Mouse (Mus musculus): ENCODE data around the gene Wnt5a. TPM values are rescaled to one million over a fixed set of nuclear protein-coding genes. Genes with fewer than 3 reads are reported as not detected.
A peak's percentile ranks its signal among the peaks of the same experiment; 100 is the strongest.

Gene Wnt5a
- polyA plus RNA-seq, 1 experiment from 2014 or later: 158 TPM

DNA sequence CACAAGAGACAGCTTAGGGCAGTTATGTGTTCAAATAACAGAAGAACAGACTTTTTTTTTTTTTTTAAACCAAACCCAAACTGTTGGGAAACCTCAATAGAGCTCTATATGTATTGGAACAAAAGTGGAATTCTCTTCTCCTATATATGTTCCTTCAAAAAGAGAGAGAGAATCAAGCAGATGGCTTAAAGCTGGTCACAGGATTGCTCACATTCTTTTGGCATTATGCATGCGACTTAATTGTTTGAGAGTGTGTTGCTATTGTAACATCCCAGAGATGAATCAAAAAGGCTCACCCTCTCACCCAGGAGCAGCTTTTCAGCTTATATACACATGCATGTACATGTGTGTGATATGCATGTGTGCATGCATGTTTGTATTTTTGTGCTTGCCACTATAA is 21.0 kb downstream of the Wnt5a start:
- Histone ChIP-seq H3K9ac (no peak overlapping the region), H3K4me2 (replicated peaks) (no peak overlapping the region), H3K9me3 (replicated peaks) (no peaks in the 10 kb centered on the region), H3K36me3 (peaks cover 26% of the 10 kb centered on the region), H3K4me1 (peaks cover 27% of the 10 kb centered on the region), H3K4me3 (replicated peaks) (no peak overlapping the region), H3K27me3 (no peaks in the 10 kb centered on the region), H3K27ac (replicated peaks) (peak overlapping the region; percentile 63)
- WGBS: 29% methylated on average over 1 of the region's 1 CpGs
- ATAC-seq (ENCODE audit: insufficient number of reproducible peaks, low FRiP score, low TSS enrichment, low read depth): no peak

GRCm38 (mm10) chr14:28528151-28528685 is 23.7 kb downstream of the Wnt5a start:
- no peak for ATAC-seq (ENCODE audit: insufficient number of reproducible peaks, low FRiP score, low TSS enrichment, low read depth)
- WGBS: 44% methylated on average over 2 of the region's 2 CpGs
- peaks cover 34% of the 10 kb centered on the region for H3K4me1 ChIP-seq

DNA sequence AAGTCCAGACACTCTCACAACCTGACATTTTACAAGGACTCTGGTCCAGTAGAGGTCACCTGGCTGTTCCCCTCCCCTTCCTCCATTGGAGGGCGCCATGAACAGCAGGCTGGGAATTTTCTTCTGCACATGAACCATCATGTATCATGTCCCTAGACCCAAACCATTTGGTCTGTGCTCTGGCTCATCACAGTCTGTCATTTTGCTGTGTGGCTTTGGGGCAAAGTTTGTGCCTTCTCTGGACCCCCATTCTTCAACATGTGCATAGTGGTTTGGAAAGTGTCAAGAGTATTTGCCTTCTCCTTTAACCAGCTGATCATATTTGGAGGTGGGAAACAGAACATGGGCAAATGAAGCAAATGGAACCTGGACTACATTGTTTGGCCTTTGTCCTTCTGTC is 27.0 kb downstream of the Wnt5a start:
- no peak overlapping the region for H3K9ac ChIP-seq
- no peaks in the 10 kb centered on the region for H3K36me3 ChIP-seq
- no peak for ATAC-seq (ENCODE audit: insufficient number of reproducible peaks, low FRiP score, low TSS enrichment, low read depth)
- no peak overlapping the region for H3K27ac ChIP-seq (replicated peaks)
- H3K4me3 ChIP-seq (replicated peaks): no peak overlapping the region
- no peaks in the 10 kb centered on the region for H3K27me3 ChIP-seq
- no peak overlapping the region for H3K4me2 ChIP-seq (replicated peaks)
- 45% methylated on average over 1 of the region's 1 CpGs for WGBS
- peaks cover 16% of the 10 kb centered on the region for H3K4me1 ChIP-seq
- H3K9me3 ChIP-seq (replicated peaks): no peaks in the 10 kb centered on the region

More at GRCm38 (mm10) chr14:28528151-28528685, 23.7 kb downstream of the Wnt5a start:
- H3K27me3 ChIP-seq: no peaks in the 10 kb centered on the region
- H3K9me3 ChIP-seq (replicated peaks): no peaks in the 10 kb centered on the region
- no peak overlapping the region for H3K9ac ChIP-seq
- peak overlapping the region; percentile 48; the same call in 1 of the 2 replicates for H3K27ac ChIP-seq (replicated peaks)
- no peak overlapping the region for H3K4me2 ChIP-seq (replicated peaks)
- peaks cover 8% of the 10 kb centered on the region for H3K36me3 ChIP-seq
- H3K4me3 ChIP-seq (replicated peaks): no peak overlapping the region

DNA sequence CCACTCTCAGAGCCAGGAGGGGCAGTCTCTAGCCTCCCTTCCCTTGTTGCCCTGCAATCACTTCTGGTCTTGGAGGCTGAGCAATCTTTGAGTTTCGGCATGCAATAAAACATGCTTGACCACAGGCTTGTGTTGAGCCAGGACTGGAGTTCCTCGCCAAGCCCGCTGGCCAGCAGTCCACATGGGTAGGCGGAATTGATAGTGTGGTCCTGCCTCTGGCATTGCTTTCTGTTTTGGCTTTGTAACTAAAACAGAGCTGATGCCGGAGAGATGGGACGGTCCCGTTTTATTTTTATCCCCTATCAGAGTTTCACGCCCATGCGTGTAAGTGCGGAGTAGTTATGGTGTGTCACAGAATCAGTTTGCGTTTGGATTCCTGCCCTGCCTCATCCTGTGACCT is 28.4 kb downstream of the Wnt5a start:
- H3K9me3 ChIP-seq (replicated peaks): no peaks in the 10 kb centered on the region
- H3K4me2 ChIP-seq (replicated peaks): no peak overlapping the region
- no peak overlapping the region; the same call in 1 of the 2 replicates for H3K27ac ChIP-seq (replicated peaks)
- peaks cover 13% of the 10 kb centered on the region for H3K4me1 ChIP-seq
- no peak overlapping the region for H3K4me3 ChIP-seq (replicated peaks)
- no peaks in the 10 kb centered on the region for H3K27me3 ChIP-seq
- 75% methylated on average over 11 of the region's 11 CpGs for WGBS
- H3K36me3 ChIP-seq: no peaks in the 10 kb centered on the region
- H3K9ac ChIP-seq: no peak overlapping the region
- ATAC-seq (ENCODE audit: insufficient number of reproducible peaks, low FRiP score, low TSS enrichment, low read depth): peak; percentile 25; the same call in 1 of the 2 replicates

GRCm38 (mm10) chr14:28533876-28534275 is 29.3 kb downstream of the Wnt5a start:
- Histone ChIP-seq H3K36me3 (no peaks in the 10 kb centered on the region), H3K9me3 (replicated peaks) (no peaks in the 10 kb centered on the region), H3K27me3 (no peaks in the 10 kb centered on the region), H3K9ac (no peak overlapping the region), H3K4me1 (peaks cover 13% of the 10 kb centered on the region), H3K27ac (replicated peaks) (no peak overlapping the region), H3K4me2 (replicated peaks) (no peak overlapping the region), H3K4me3 (replicated peaks) (no peak overlapping the region)
- 69% methylated on average over 2 of the region's 2 CpGs for WGBS
- ATAC-seq (ENCODE audit: insufficient number of reproducible peaks, low FRiP score, low TSS enrichment, low read depth): no peak

- 63% methylated on average over 4 of the region's 4 CpGs for WGBS
- H3K4me1 ChIP-seq: peaks cover 13% of the 10 kb centered on the region
- H3K27me3 ChIP-seq: no peaks in the 10 kb centered on the region
- ATAC-seq (ENCODE audit: insufficient number of reproducible peaks, low FRiP score, low TSS enrichment, low read depth): no peak
- no peak overlapping the region for H3K4me3 ChIP-seq (replicated peaks)
- H3K9ac ChIP-seq: no peak overlapping the region
- no peak overlapping the region for H3K4me2 ChIP-seq (replicated peaks)
- H3K36me3 ChIP-seq: no peaks in the 10 kb centered on the region
- no peak overlapping the region for H3K27ac ChIP-seq (replicated peaks)
- H3K9me3 ChIP-seq (replicated peaks): no peaks in the 10 kb centered on the region
Observed at GRCm38 (mm10) chr14:28535814-28536213, 31.3 kb downstream of the Wnt5a start.

DNA sequence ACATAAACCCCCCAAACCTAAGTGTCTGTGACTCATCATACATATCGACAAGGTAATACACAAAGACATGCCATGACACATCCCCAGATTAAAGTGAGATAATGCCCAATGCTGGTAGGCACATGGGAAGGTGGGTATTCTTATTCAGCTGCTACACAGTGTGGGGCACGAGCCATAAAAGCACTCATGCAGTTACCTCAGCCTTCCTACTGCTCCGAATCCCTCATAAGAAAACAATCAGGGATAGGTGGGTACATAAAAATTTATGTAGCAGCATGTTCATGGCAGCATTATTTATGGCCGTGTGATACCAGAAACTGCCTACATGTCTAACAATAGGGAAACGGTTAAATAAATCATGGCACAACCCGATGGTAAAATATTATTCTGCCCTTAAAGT is 35.0 kb downstream of the Wnt5a start:
- H3K4me1 ChIP-seq: peaks cover 10% of the 10 kb centered on the region
- WGBS: 79% methylated on average over 6 of the region's 6 CpGs
- no peak overlapping the region for H3K9ac ChIP-seq

GRCm38 (mm10) chr14:28542117-28542741 is 37.7 kb downstream of the Wnt5a start:
- WGBS: 34% methylated on average over 4 of the region's 4 CpGs

More for the DNA sequence above, 35.0 kb downstream of the Wnt5a start:
- ATAC-seq (ENCODE audit: insufficient number of reproducible peaks, low FRiP score, low TSS enrichment, low read depth): no peak
- Histone ChIP-seq H3K27me3 (no peaks in the 10 kb centered on the region), H3K4me2 (replicated peaks) (no peak overlapping the region), H3K36me3 (no peaks in the 10 kb centered on the region), H3K27ac (replicated peaks) (no peak overlapping the region), H3K9me3 (replicated peaks) (no peaks in the 10 kb centered on the region), H3K4me3 (replicated peaks) (no peak overlapping the region)

GRCm38 (mm10) chr14:28561861-28562260 is 57.3 kb downstream of the Wnt5a start:
- H3K9me3 ChIP-seq (replicated peaks): no peaks in the 10 kb centered on the region
- H3K4me3 ChIP-seq (replicated peaks): no peak overlapping the region
- no peak overlapping the region for H3K4me2 ChIP-seq (replicated peaks)
- H3K9ac ChIP-seq: no peak overlapping the region
- no peak overlapping the region for H3K27ac ChIP-seq (replicated peaks)
- H3K4me1 ChIP-seq: no peaks in the 10 kb centered on the region
- ATAC-seq (ENCODE audit: insufficient number of reproducible peaks, low FRiP score, low TSS enrichment, low read depth): no peak
- WGBS: 41% methylated on average over 6 of the region's 6 CpGs
- H3K27me3 ChIP-seq: no peaks in the 10 kb centered on the region
- H3K36me3 ChIP-seq: no peaks in the 10 kb centered on the region

More at GRCm38 (mm10) chr14:28542117-28542741, 37.7 kb downstream of the Wnt5a start:
- Histone ChIP-seq H3K9me3 (replicated peaks) (no peaks in the 10 kb centered on the region), H3K9ac (no peak overlapping the region), H3K4me3 (replicated peaks) (no peak overlapping the region), H3K4me1 (peaks cover 10% of the 10 kb centered on the region), H3K27ac (replicated peaks) (no peak overlapping the region), H3K27me3 (no peaks in the 10 kb centered on the region), H3K4me2 (replicated peaks) (no peak overlapping the region), H3K36me3 (no peaks in the 10 kb centered on the region)
- peak; percentile 63; the same call in 1 of the 2 replicates for ATAC-seq (ENCODE audit: insufficient number of reproducible peaks, low FRiP score, low TSS enrichment, low read depth)
